Mouse (Mus musculus) heart, adult 9 months (tissue): ENCODE data around the gene Ins1.

ENCODE experiments used
- DNase-seq, 2 experiments: peaks; one replicate each; pipeline ENCODE4 v3.0.0; 2022; ENCODE audit warnings: low spot score in 2 of 2

Ins1 gene

DNA sequence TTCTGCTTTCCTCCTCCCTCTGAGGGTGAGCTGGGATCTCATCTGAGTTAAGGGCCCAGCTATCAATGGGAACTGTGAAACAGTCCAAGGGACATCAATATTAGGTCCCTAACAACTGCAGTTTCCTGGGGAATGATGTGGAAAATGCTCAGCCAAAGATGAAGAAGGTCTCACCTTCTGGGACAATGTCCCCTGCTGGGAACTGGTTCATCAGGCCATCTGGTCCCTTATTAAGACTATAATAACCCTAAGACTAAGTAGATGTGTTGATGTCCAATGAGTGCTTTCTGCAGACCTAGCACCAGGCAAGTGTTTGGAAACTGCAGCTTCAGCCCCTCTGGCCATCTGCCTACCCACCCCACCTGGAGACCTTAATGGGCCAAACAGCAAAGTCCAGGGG, at the start of gene Ins1:
TSS of gene Ins1 (plus strand) at position 301 of the 400 bp plus-strand sequence.
- no peak for DNase-seq
